Mouse (Mus musculus) heart, adult 2 months (tissue): ENCODE data around the gene Umodl1. TPM values are rescaled to one million over a fixed set of nuclear protein-coding genes. Genes with fewer than 3 reads are reported as not detected.

Source experiments
- DNase-seq, 2 experiments: peaks; one replicate each; pipeline ENCODE4 v3.0.0; 2021
- H3K27ac ChIP-seq: fragments of 200-600 bp; 2 replicates; pipeline ENCODE4 v1.8.1; 2022
- H3K27me3 ChIP-seq: fragments of 200-500 bp; 2 replicates; pipeline ENCODE4 v1.6.1; 2012; ENCODE audit warnings: mild to moderate bottlenecking, low read length, inconsistent platforms, mixed read lengths; ENCODE audit not compliant: control insufficient read depth, insufficient read depth
- H3K36me3 ChIP-seq: fragments of 200-500 bp; 2 replicates; pipeline ENCODE4 v1.6.1; 2012; ENCODE audit warnings: low read length, inconsistent platforms; ENCODE audit not compliant: control insufficient read depth, insufficient read depth
- H3K4me1 ChIP-seq: fragments of 200-500 bp; 2 replicates; pipeline ENCODE4 v1.6.1; 2011; ENCODE audit warnings: low read length; ENCODE audit not compliant: control insufficient read depth, insufficient read depth
- H3K4me3 ChIP-seq: fragments of 200-600 bp; 2 replicates; pipeline ENCODE4 v1.8.1; 2022
- H3K79me2 ChIP-seq: fragments of 200-500 bp; replicated peaks from 2 replicates; pipeline ENCODE4 v1.6.1; 2012; ENCODE audit warnings: mild to moderate bottlenecking, inconsistent platforms, low read length, moderate library complexity, mixed read lengths; ENCODE audit not compliant: control insufficient read depth, insufficient read depth
- H3K9ac ChIP-seq: fragments of 200-500 bp; 2 replicates; pipeline ENCODE4 v1.6.1; 2012; ENCODE audit warnings: low read depth, mild to moderate bottlenecking, control low read depth, inconsistent platforms, low read length, mixed read lengths
- CTCF ChIP-seq: fragments of 200-600 bp; IDR thresholded peaks from 2 replicates; pipeline ENCODE4 v1.8.1; 2022; ENCODE audit warnings: antibody characterized with exemption, mild to moderate bottlenecking, moderate library complexity
- EP300 ChIP-seq: fragments of 200-500 bp; IDR thresholded peaks from 2 replicates; pipeline ENCODE4 v1.6.1; 2011; ENCODE audit warnings: low read depth, low read length, control low read depth; ENCODE audit not compliant: insufficient read depth
- POLR2A ChIP-seq: fragments of 200-500 bp; IDR thresholded peaks from 2 replicates; pipeline ENCODE4 v1.6.1; 2011; ENCODE audit warnings: mild to moderate bottlenecking, low read depth, low read length, control low read depth; ENCODE audit not compliant: insufficient read depth
- WGBS: fragments of 180-500 bp; shearing (Covaris S2); methylation state at CpG from one replicate; pipeline ENCODE4 v1.1.7; 2018; 5-methylcytosine and 5-hydroxymethylcytosine counted together
- intact Hi-C: fragments of 180-260 bp; cut with DNase I; formaldehyde crosslinking; loops from one replicate; pipeline ENCODE4 v1.15.1; 2025
- polyA plus RNA-seq: library from polyadenylated mRNA; depleted of rRNA; stranded (reverse); fragments of >200 nt; gene quantifications from 2 replicates; pipeline ENCODE4 v1.2.3, GENCODE M21; 2012
- total RNA-seq, 2 experiments: library from RNA; stranded (reverse); gene quantifications; 2 replicates each; pipeline ENCODE4 v1.2.3; 2021

Umodl1 gene
- total and polyA plus RNA-seq, 3 experiments, result not detected

DNA sequence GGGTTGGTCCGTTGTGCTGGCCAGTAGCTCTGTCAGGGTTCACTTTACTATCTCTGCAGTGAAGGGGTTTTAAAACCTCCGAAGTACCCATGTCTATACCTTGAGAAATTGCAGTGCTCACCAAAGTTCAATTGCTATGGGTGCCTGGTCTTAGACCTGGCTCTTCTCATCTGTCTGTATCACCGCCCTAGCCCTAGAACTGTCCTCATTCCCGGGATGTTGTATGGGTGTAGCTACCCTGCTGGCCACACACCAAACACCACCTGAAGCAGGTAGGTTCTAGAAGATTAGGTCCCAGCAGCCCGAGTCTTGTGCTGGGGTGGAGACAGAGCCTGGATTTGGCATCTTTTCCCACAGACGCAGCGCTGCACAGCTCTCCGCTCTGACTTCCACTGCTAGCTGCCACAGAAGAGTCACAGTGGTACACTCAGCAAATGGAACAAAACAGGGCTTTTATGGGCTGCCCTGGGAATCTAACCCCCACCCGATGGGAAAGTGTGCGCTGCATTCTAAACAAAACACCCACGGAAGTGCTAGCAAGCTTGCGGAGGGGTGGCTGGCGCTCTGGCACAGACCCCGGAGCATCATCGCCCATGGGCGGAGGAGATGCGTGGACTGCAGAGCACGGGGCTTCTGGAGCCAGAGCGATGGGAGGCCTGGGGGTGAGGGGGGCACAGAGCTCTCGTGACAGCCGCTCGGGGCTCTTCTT, 81.9 kb downstream of the Umodl1 start:
- Histone ChIP-seq H3K79me2 (no peaks in the 10 kb centered on the region), H3K9ac (no peak overlapping the region), H3K27me3 (no peaks in the 10 kb centered on the region), H3K4me3 (no peak overlapping the region), H3K27ac (no peak overlapping the region), H3K36me3 (no peaks in the 10 kb centered on the region), H3K4me1 (peaks cover 3% of the 10 kb centered on the region; the same call in 1 of the 2 replicates)
- WGBS, result 86% methylated on average over 22 of the region's 22 CpGs
- TF ChIP-seq EP300 (no peak), POLR2A (no peak), CTCF (no peak)
- intact Hi-C loops, result no loop called here
- DNase-seq, result no peak

DNA sequence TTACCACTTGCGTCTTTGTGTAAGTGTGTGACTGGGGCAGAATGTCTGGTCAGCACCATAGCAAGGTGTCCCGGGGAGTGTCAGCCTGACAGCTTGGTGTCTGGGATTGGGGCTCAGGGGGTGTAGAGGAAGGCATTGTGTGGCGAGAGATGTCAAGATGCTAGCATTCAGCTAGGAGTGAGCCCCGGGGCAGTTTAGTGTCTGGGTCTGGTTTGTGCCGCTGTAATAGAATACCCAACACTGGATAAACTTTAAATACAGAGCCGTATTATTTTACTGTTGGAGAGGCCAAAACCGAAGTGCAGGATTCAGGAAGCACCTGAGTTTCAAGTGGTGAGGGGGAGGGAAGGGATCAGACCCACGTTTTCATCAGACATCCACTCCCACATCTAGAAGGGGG, 82.9 kb downstream of the Umodl1 start:
- no peaks in the 10 kb centered on the region for H3K27me3 ChIP-seq
- intact Hi-C loops, result no loop called here
- H3K4me3 ChIP-seq, result no peak overlapping the region
- H3K79me2 ChIP-seq, result no peaks in the 10 kb centered on the region
- H3K4me1 ChIP-seq, result peaks cover 3% of the 10 kb centered on the region; the same call in 1 of the 2 replicates
- H3K36me3 ChIP-seq, result no peaks in the 10 kb centered on the region
- H3K9ac ChIP-seq, result no peak overlapping the region
- TF ChIP-seq POLR2A, result no peak
- no peak for TF ChIP-seq CTCF
- no peak for TF ChIP-seq EP300
- no peak for DNase-seq
- 83% methylated on average over 8 of the region's 8 CpGs for WGBS
- H3K27ac ChIP-seq, result no peak overlapping the region

DNA sequence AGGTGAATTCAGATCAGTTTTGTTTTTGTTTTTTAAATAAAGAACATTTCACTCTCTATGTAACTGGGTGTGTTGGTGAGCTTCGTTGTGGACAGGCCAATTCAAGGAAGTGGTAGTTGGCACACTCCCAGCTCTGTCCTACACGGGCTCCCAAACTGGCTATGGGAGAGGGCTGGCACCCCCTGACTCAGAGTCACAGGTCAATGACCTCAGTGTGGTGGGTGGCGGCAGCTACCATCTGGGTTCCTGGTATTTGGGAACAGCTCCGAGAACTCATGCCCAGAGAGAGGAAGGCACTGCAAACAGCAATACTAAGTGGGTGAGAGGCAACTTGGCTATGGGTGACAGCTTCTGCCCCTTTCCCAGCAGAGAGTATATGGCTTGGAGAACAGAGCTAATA, 83.9 kb downstream of the Umodl1 start:
- TF ChIP-seq POLR2A (no peak), EP300 (no peak), CTCF (no peak)
- intact Hi-C loops, result no loop called here
- Histone ChIP-seq H3K9ac (no peak overlapping the region), H3K27me3 (no peaks in the 10 kb centered on the region), H3K27ac (no peak overlapping the region), H3K4me3 (no peak overlapping the region), H3K79me2 (no peaks in the 10 kb centered on the region), H3K36me3 (no peaks in the 10 kb centered on the region), H3K4me1 (peaks cover 3% of the 10 kb centered on the region; the same call in 1 of the 2 replicates)
- DNase-seq, result peak; percentile 39 to 67
- 48% methylated on average over 4 of the region's 4 CpGs for WGBS

DNA sequence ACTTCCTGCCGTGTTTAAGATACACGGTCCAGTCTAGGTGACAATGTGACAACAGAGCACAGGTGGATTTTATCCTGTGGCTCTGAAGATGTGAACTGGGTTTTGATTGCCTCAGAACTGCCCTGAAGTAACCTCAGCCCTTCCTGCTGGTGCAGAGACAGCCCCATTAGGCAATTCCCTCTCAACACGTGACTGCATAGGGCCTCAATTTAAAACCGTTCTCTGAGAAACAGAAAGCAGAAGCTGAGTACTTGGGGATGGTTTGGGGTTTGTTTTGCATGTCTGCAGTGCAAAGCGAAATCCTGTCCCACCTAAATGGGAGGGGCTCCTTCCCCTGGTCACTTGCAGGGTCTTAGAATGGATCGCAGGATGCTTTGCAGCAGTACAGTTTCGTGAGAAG, 85.2 kb downstream of the Umodl1 start:
- Histone ChIP-seq H3K4me3 (no peak overlapping the region), H3K79me2 (no peaks in the 10 kb centered on the region), H3K27me3 (no peaks in the 10 kb centered on the region), H3K27ac (no peak overlapping the region), H3K36me3 (no peaks in the 10 kb centered on the region), H3K4me1 (peaks cover 2% of the 10 kb centered on the region; the same call in 1 of the 2 replicates), H3K9ac (no peak overlapping the region)
- 53% methylated on average over 7 of the region's 7 CpGs for WGBS
- TF ChIP-seq CTCF (no peak), POLR2A (no peak), EP300 (no peak)
- intact Hi-C loops, result no loop called here
- DNase-seq, result peak in 1 of 2 experiments; percentile 50

DNA sequence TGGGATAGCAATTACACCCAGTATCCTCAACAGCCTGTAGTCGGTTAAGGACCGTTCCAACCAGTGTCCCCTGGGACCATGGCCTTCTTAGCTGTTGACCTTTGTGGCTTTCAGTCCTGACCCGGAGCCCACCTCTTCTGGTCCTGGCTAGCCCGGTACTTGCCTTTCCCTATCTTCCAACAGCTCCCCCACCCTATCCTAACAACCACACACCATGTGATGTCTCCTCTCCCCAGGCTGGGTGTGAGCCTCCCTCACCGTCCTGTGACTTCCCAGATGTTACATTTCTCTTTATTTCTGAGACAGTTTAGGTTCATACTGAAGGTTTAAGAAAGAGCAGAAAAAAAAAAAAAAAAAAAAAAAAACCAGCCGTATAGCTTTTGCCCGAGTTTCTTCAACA, 86.0 kb downstream of the Umodl1 start:
- TF ChIP-seq CTCF, result no peak
- no peak overlapping the region for H3K9ac ChIP-seq
- no peak for DNase-seq
- H3K27me3 ChIP-seq, result no peaks in the 10 kb centered on the region
- H3K27ac ChIP-seq, result no peak overlapping the region
- no peaks in the 10 kb centered on the region for H3K79me2 ChIP-seq
- intact Hi-C loops, result no loop called here
- H3K36me3 ChIP-seq, result no peaks in the 10 kb centered on the region
- WGBS, result 60% methylated on average over 7 of the region's 7 CpGs
- peaks cover 2% of the 10 kb centered on the region; the same call in 1 of the 2 replicates for H3K4me1 ChIP-seq
- H3K4me3 ChIP-seq, result no peak overlapping the region

DNA sequence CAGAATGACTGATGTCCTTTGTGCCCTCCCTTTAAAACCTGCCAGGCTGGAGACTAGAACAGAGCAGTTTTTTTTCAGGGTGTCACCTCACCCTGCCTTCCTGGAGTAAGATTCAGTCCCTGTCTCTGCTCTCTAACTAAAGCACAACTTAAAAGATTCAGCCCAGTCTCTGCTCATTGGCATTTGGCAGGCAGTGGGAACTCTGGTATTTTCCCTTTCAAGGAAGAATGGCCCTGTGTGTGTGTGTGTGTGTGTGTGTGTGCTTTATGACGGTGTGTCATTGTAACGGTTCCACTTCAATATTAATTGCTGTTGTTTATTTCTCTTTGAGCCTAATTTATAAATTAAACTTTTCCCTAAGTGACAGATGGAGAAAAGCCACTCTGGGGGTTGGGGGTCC, 88.3 kb downstream of the Umodl1 start:
- no peak overlapping the region for H3K4me3 ChIP-seq
- WGBS, result 74% methylated on average over 2 of the region's 2 CpGs
- no peaks in the 10 kb centered on the region for H3K36me3 ChIP-seq
- no peaks in the 10 kb centered on the region for H3K27me3 ChIP-seq
- no peak for DNase-seq
- H3K27ac ChIP-seq, result no peak overlapping the region
- H3K9ac ChIP-seq, result no peak overlapping the region
- no peak for TF ChIP-seq CTCF
- TF ChIP-seq EP300, result no peak
- no peak for TF ChIP-seq POLR2A
- peaks cover 2% of the 10 kb centered on the region; the same call in 1 of the 2 replicates for H3K4me1 ChIP-seq
- no peaks in the 10 kb centered on the region for H3K79me2 ChIP-seq
- intact Hi-C loops, result no loop called here
